Mouse (Mus musculus) liver, postnatal 0 days (tissue): ENCODE measurements around the gene L3mbtl2. TPM values are rescaled to one million over a fixed set of nuclear protein-coding genes. Genes with fewer than 3 reads are reported as not detected.

Experiments used
- ATAC-seq: fragments of 200-750 bp; cut with Nextera tagmentation; 2 replicates; pipeline ENCODE4 v1.8.0; 2017; ENCODE audit warnings: mild to moderate bottlenecking, moderate library complexity
- DNase-seq: peaks from one replicate; pipeline ENCODE4 v3.0.0-alpha.2; 2016
- H3K27ac ChIP-seq: fragments of 300-500 bp; sonication (generic); 2 replicates; pipeline ENCODE4 v1.5.1; 2014; ENCODE audit warnings: antibody characterized with exemption, moderate library complexity, mild to moderate bottlenecking, low read depth
- H3K27me3 ChIP-seq: fragments of 300-500 bp; sonication (generic); 2 replicates; pipeline ENCODE4 v1.6.1; 2014; ENCODE audit warnings: low read length, control low read depth, mixed read lengths; ENCODE audit not compliant: insufficient read depth
- H3K36me3 ChIP-seq: fragments of 300-500 bp; sonication (generic); replicated peaks from 2 replicates; pipeline ENCODE4 v1.6.1; 2014; ENCODE audit warnings: mild to moderate bottlenecking, control low read depth, low read length, moderate library complexity, mixed read lengths; ENCODE audit not compliant: insufficient read depth
- H3K4me1 ChIP-seq: fragments of 300-500 bp; sonication (generic); 2 replicates; pipeline ENCODE4 v1.6.1; 2014; ENCODE audit warnings: antibody characterized with exemption, mild to moderate bottlenecking, control low read depth; ENCODE audit not compliant: insufficient read depth
- H3K4me2 ChIP-seq: fragments of 300-500 bp; sonication (generic); 2 replicates; pipeline ENCODE4 v1.6.1; 2014; ENCODE audit warnings: low read depth, mild to moderate bottlenecking, low read length, moderate library complexity, mixed read lengths
- H3K4me3 ChIP-seq: fragments of 300-500 bp; sonication (generic); 2 replicates; pipeline ENCODE4 v1.5.1; 2014; ENCODE audit warnings: low read depth, low read length
- H3K9ac ChIP-seq: fragments of 300-500 bp; sonication (generic); replicated peaks from 2 replicates; pipeline ENCODE4 v1.6.1; 2014; ENCODE audit warnings: mild to moderate bottlenecking, moderate library complexity
- H3K9me3 ChIP-seq: fragments of 300-500 bp; sonication (generic); 2 replicates; pipeline ENCODE4 v1.6.1; 2016; ENCODE audit warnings: mild to moderate bottlenecking, control low read depth, low read length, mixed read lengths
- CTCF ChIP-seq: sonication (generic); IDR thresholded peaks from 2 replicates; pipeline ENCODE4 v1.5.1; 2016; ENCODE audit warnings: antibody characterized with exemption, low read depth
- EP300 ChIP-seq: IDR thresholded peaks from 2 replicates; pipeline ENCODE4 v1.6.1; 2016; ENCODE audit warnings: antibody characterized with exemption, low read depth, mild to moderate bottlenecking
- WGBS: fragments of 180-500 bp; shearing (Covaris S2); extraction: QIAGEN DNeasy Blood & Tissue Kit; methylation state at CpG from one replicate; pipeline ENCODE4 v1.1.7; 2014; ENCODE audit not compliant: insufficient replicate concordance; 5-methylcytosine and 5-hydroxymethylcytosine counted together
- polyA plus RNA-seq: library from polyadenylated mRNA; unstranded; fragments of >200 nt; fragmentation: Nextera tagmentation; extraction: Ambion mirVana; gene quantifications from 2 replicates; pipeline ENCODE4 v1.2.1, GENCODE M21; 2015

Gene L3mbtl2
- polyA plus RNA-seq, 1 experiment from 2014 or later, result 8.2 TPM

DNA sequence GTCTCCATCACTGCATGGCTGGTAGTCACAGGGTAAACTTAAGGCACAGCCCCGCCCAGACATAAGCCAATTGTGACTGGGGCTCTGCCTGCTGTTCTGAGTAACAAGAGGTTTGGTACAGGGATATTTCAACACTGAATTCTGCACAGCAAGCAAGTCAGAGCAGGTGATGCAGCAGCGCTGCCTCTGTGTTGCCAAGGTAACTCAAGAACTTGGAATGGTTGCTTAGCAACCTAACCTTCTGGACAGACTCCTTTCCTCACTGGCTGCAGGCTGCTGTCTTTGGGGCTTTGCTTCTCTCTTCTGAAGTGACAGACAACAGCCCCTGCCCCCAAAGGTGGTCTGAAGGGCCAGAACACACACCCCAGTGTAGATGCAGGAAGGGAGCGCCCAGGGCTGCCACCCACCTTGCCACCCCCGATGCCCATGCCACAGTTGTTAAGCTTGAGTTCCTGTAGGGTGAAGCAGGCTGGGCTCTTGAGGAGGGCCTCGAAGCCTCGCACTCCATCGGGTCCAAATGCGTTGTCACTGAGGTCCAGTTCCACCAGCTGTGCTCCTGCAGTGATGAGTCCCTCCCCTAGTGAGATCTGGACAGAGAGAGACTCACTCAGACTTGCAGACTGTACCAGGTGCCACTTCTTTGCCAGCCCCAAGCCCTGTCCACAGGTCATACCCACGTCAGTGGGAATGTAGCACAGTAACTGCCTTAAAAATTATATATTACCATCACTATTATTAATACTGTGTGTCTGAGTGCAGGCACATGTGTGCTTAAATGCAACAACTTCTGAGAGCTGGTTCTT lies 54.8 kb downstream of the L3mbtl2 start:
- 93% methylated on average over 9 of the region's 9 CpGs for WGBS
- peaks cover 93% of the 10 kb centered on the region for H3K36me3 ChIP-seq

DNA sequence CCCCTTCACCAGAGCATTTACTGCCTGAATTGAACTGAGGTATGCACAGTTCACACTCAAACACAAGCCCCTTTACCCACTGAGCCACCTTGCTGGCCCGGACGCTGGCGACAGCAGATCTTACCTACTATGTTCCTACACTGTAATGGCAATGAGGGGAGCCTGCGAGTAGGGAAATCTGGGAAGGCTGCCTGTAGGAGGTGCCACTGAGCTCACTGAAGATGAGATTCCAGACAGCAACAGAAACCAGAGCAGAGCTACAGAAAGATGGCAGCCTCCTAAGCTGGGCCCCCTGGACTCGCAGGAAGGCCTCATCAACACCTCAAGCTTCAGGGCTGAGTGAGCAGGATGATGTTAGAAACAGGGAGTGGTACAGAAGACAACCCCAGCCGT lies 55.4 kb downstream of the L3mbtl2 start:
- no peak overlapping the region for H3K4me2 ChIP-seq
- H3K36me3 ChIP-seq, result peaks cover 93% of the 10 kb centered on the region
- TF ChIP-seq EP300, result no peak
- TF ChIP-seq CTCF, result peak; percentile 26; the same call in 1 of the 2 replicates
- no peaks in the 10 kb centered on the region for H3K9me3 ChIP-seq
- ATAC-seq (no peak), DNase-seq (no peak)
- no peak overlapping the region for H3K4me3 ChIP-seq
- H3K27ac ChIP-seq, result no peak overlapping the region
- H3K27me3 ChIP-seq, result no peaks in the 10 kb centered on the region
- 89% methylated on average over 6 of the region's 6 CpGs for WGBS
- no peaks in the 10 kb centered on the region for H3K4me1 ChIP-seq
- no peak overlapping the region for H3K9ac ChIP-seq

More for the DNA sequence above, 54.8 kb downstream of the L3mbtl2 start:
- TF ChIP-seq CTCF (no peak), EP300 (no peak)
- no peak for DNase-seq
- Histone ChIP-seq H3K27me3 (no peaks in the 10 kb centered on the region), H3K4me3 (no peak overlapping the region), H3K27ac (no peak overlapping the region), H3K4me2 (no peak overlapping the region), H3K9ac (no peak overlapping the region), H3K9me3 (no peaks in the 10 kb centered on the region), H3K4me1 (no peaks in the 10 kb centered on the region)
- ATAC-seq, result peak; percentile 38; the same call in 1 of the 2 replicates

DNA sequence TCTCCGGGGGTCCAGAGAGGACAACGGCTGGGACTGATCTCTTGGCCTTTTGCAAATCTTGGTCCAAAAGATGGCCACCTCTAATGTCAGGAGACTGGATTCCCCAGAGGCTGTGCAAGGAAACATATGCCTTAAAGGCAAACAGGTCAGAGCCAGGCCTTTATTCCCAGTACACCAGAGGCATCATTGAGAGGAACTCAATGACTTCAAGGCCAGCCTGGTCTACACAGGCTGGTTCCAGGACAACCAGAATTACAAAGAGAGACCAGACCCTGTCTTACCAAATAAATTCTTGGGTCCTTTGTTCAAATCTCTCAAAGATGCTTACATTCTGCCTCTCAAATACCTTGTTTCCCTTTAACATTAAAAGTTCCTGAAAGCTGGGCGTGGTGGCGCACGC lies 58.7 kb downstream of the L3mbtl2 start:
- WGBS, result 89% methylated on average over 5 of the region's 5 CpGs
- Histone ChIP-seq H3K27me3 (no peaks in the 10 kb centered on the region), H3K27ac (no peak overlapping the region), H3K9me3 (no peaks in the 10 kb centered on the region), H3K36me3 (peaks cover 82% of the 10 kb centered on the region), H3K4me3 (no peak overlapping the region), H3K9ac (no peak overlapping the region), H3K4me1 (no peaks in the 10 kb centered on the region; the same call in 1 of the 2 replicates), H3K4me2 (no peak overlapping the region)
- ATAC-seq, result no peak
- TF ChIP-seq CTCF (no peak), EP300 (no peak)
- no peak for DNase-seq

DNA sequence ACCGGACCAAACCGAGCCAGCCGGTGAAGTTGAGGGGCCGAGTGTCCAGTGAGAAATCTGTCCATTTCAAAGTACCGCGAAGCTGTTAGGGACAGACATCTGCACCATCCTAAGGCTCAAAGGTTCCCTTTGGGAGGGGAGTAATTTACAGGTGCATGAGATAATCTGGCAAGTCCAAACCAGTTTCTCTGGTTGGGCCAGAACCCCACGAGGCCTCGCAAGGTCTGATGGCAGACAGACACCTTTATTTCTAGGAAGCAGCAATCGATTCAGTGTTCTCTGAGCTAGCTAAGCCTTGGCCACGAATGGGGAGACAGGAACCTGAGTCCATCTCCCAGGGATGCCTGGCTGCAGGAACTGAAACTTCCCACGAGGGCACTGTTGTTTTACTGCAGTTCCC lies 60.0 kb downstream of the L3mbtl2 start:
- Histone ChIP-seq H3K27me3 (no peaks in the 10 kb centered on the region), H3K4me1 (peaks cover 12% of the 10 kb centered on the region), H3K4me3 (no peak overlapping the region), H3K9me3 (no peaks in the 10 kb centered on the region), H3K36me3 (peaks cover 73% of the 10 kb centered on the region), H3K9ac (no peak overlapping the region), H3K4me2 (no peak overlapping the region), H3K27ac (no peak overlapping the region)
- DNase-seq, result no peak
- no peak for ATAC-seq
- TF ChIP-seq EP300, result no peak
- TF ChIP-seq CTCF, result no peak
- 91% methylated on average over 11 of the region's 11 CpGs for WGBS

DNA sequence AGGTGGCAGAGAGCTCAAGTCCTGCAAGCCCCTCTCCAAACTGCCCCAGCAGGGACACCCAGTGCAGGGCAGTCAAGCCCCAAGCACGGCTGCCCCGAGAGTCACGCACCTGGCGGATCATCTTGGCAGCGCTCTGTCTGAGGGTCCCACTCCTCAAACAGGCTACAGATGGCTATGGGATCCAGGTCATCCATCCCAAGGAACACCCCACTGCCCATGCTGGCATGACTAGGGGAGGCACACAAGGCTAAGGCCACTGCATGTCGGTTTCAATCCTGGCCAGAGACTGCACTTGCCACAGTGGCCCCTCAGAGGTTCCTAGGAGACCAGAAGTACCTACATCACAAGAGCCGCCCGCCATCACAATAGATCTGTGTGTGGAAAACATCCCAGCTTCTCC lies 62.3 kb downstream of the L3mbtl2 start:
- ATAC-seq, result no peak
- no peaks in the 10 kb centered on the region for H3K27me3 ChIP-seq
- H3K4me1 ChIP-seq, result peaks cover 14% of the 10 kb centered on the region
- H3K4me3 ChIP-seq, result no peak overlapping the region
- no peaks in the 10 kb centered on the region for H3K9me3 ChIP-seq
- no peak overlapping the region for H3K27ac ChIP-seq
- peaks cover 50% of the 10 kb centered on the region for H3K36me3 ChIP-seq
- TF ChIP-seq EP300 (no peak), CTCF (no peak)
- WGBS, result 97% methylated on average over 8 of the region's 8 CpGs
- no peak overlapping the region for H3K4me2 ChIP-seq
- H3K9ac ChIP-seq, result no peak overlapping the region
- DNase-seq, result no peak

DNA sequence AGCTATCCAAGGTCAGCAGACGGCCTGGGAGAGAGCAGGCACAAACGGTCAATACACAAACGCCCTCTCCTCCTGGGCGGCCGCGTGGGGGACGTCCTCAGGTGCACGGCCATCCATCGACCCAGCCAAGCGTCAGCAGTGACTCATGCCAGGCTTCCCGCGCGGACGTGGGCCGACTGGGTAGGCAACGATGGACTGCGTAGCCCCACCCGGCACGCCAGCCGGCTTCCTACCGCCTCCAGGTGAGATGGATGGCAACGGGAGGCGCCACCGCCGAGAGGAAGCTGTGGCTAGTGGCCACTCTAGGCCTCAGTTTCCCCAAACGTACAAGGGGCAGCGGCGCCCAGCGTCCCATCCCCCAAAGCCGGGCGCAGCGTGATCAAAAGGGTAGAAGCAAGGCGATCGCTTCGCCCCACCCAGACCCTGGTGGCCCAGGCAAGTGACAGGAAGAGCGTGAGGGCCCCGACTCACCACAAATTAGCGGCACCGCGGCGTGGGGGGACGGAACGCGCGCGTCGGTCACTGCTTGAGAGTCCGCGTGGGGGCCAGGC lies 65.6 kb downstream of the L3mbtl2 start:
- H3K36me3 ChIP-seq, result peaks cover 17% of the 10 kb centered on the region
- WGBS, result 2% methylated on average over 46 of the region's 49 CpGs
- peak; percentile 85 for DNase-seq
- H3K27me3 ChIP-seq, result no peaks in the 10 kb centered on the region
- TF ChIP-seq CTCF (0 out of 2 replicates have a peak, but pooled peaks have one; percentile 6), EP300 (no peak)
- ATAC-seq, result peak; percentile 72
- peaks cover 14% of the 10 kb centered on the region for H3K4me1 ChIP-seq
- peak overlapping the region; percentile 90 for H3K27ac ChIP-seq
- H3K9ac ChIP-seq, result peak overlapping the region; percentile 77
- peak overlapping the region; percentile 72 for H3K4me2 ChIP-seq
- no peaks in the 10 kb centered on the region for H3K9me3 ChIP-seq
- H3K4me3 ChIP-seq, result peak overlapping the region; percentile 75
